Mouse (Mus musculus): ENCODE data around the gene Lrrc74b. TPM values are rescaled to one million over a fixed set of nuclear protein-coding genes. Genes with fewer than 3 reads are reported as not detected.
"Not testable (repeated sequence)": the region's sequence is repeated elsewhere in the genome, so short reads cannot be mapped to it uniquely, and the experiment has no call there.

Lrrc74b gene
- polyA plus RNA-seq, 1 experiment from 2014 or later, result 0.62 TPM

DNA sequence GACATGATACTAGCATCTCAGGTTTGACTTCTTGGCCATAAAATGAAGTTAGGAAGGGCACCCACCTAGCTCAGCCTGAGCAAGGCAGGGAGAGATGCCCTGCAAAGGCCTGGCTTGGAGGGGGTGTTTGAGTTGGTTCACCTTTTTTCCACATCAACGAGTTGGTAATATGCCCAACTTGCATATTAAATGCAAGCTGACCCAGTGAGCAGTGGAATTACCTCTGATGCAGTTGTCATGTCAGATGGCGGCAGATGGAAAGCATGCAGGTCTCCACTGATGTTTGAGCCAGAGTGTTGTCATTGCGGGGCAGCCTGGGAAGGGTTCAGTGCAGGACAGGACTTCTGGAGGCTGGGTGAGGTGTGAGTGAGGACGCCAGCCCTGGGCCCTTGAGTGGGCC lies 49.6 kb downstream of the Lrrc74b start:
- Histone ChIP-seq H3K27ac (ENCODE audit: low read depth, low read length) (no peak overlapping the region), H3K9ac (ENCODE audit: low read length) (no peak overlapping the region), H3K4me3 (ENCODE audit: low read depth, low read length) (no peak overlapping the region), H3K27me3 (replicated peaks; ENCODE audit: control insufficient read depth, insufficient read depth, low read length) (no peaks in the 10 kb centered on the region), H3K4me1 (ENCODE audit: control insufficient read depth, insufficient read depth, low read length) (peaks cover 11% of the 10 kb centered on the region), H3K36me3 (ENCODE audit: control insufficient read depth, insufficient read depth, low read length) (peaks cover 46% of the 10 kb centered on the region), H3K4me2 (ENCODE audit: low read length) (no peak overlapping the region), H3K9me3 (replicated peaks; ENCODE audit: control insufficient read depth, low read length) (no peaks in the 10 kb centered on the region)
- DNase-seq (ENCODE audit: low spot score) (no peak), ATAC-seq (no peak)
- WGBS, result 90% methylated on average over 4 of the region's 4 CpGs

DNA sequence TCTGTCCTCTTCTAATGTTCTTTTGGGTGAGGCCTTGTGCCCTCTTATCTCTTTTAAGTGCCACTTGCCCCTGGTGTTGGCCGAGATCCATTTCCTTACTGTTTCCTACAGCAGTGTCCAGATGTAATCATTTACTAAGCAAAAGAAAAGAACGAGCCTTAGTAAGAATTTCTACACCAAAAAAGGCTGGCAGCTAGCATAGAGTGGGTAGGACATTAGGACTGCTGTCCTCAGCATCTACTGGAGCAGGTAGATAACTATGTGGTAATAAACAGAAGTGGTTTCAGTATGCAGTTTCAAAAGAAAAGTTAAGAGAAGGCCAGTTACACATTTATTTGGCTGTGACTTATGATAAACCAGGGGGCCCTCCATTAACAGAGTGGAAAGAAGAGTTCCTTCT lies 50.4 kb downstream of the Lrrc74b start:
- WGBS, result 80% methylated on average over 2 of the region's 2 CpGs
- Histone ChIP-seq H3K27me3 (replicated peaks; ENCODE audit: control insufficient read depth, insufficient read depth, low read length) (no peaks in the 10 kb centered on the region), H3K4me2 (ENCODE audit: low read length) (no peak overlapping the region), H3K9me3 (replicated peaks; ENCODE audit: control insufficient read depth, low read length) (no peaks in the 10 kb centered on the region), H3K27ac (ENCODE audit: low read depth, low read length) (no peak overlapping the region), H3K36me3 (ENCODE audit: control insufficient read depth, insufficient read depth, low read length) (peaks cover 39% of the 10 kb centered on the region), H3K4me3 (ENCODE audit: low read depth, low read length) (no peak overlapping the region), H3K9ac (ENCODE audit: low read length) (no peak overlapping the region), H3K4me1 (ENCODE audit: control insufficient read depth, insufficient read depth, low read length) (peaks cover 11% of the 10 kb centered on the region)
- DNase-seq (ENCODE audit: low spot score) (no peak), ATAC-seq (no peak)

DNA sequence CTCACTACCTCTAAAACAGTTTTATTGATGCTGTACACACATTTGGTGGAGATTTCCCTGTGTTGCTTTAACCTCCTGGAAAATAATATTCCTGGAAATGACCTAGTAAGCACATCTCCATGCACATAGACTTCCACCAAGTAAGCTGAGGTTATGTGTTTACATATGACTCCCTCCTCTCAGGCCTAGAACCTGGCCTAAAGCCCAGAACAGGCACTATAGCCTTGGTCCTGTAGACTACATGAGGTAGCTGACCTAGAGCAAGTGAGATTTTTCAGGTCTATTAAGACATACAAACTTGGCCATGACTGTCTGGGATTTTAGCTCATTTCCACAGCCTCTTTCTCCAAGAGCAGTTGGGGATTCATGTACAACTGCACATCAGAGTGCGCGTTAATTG lies 50.9 kb downstream of the Lrrc74b start:
- Histone ChIP-seq H3K4me3 (ENCODE audit: low read depth, low read length) (no peak overlapping the region), H3K9ac (ENCODE audit: low read length) (0 out of 2 replicates have a peak overlapping the region, but pooled peaks have one; percentile 84)

DNA sequence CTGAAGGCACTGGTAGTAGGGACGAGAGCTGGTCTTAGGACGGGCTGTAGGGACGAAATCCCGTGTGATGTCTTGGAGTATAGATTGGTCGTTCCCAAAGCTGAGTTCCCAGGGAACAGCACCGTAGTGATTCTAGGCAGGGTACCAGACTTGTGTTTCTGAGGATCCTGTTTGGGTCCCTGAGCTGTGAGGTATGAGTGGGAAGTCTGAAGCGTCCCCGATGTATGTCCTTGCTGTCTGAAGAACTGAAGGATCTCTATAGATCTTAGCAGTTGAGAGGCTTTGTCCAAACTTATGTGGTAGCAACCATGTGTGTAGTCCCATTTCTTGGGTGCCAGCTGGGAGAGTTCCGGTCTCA lies 51.8 kb downstream of the Lrrc74b start:
- Histone ChIP-seq H3K4me2 (ENCODE audit: low read length) (peak overlapping the region; percentile 70), H3K9me3 (replicated peaks; ENCODE audit: control insufficient read depth, low read length) (no peaks in the 10 kb centered on the region), H3K27ac (ENCODE audit: low read depth, low read length) (0 out of 2 replicates have a peak overlapping the region, but pooled peaks have one; percentile 49), H3K27me3 (replicated peaks; ENCODE audit: control insufficient read depth, insufficient read depth, low read length) (no peaks in the 10 kb centered on the region), H3K9ac (ENCODE audit: low read length) (peak overlapping the region; percentile 84), H3K4me1 (ENCODE audit: control insufficient read depth, insufficient read depth, low read length) (peaks cover 11% of the 10 kb centered on the region), H3K36me3 (ENCODE audit: control insufficient read depth, insufficient read depth, low read length) (peaks cover 27% of the 10 kb centered on the region), H3K4me3 (ENCODE audit: low read depth, low read length) (peak overlapping the region; percentile 70)
- ATAC-seq, result no peak
- no peak for DNase-seq (ENCODE audit: low spot score)
- 11% methylated on average over 9 of the region's 9 CpGs for WGBS

More for the DNA sequence above, 50.9 kb downstream of the Lrrc74b start:
- Histone ChIP-seq H3K27me3 (replicated peaks; ENCODE audit: control insufficient read depth, insufficient read depth, low read length) (no peaks in the 10 kb centered on the region), H3K4me1 (ENCODE audit: control insufficient read depth, insufficient read depth, low read length) (peaks cover 11% of the 10 kb centered on the region), H3K4me2 (ENCODE audit: low read length) (peak overlapping the region; percentile 70), H3K9me3 (replicated peaks; ENCODE audit: control insufficient read depth, low read length) (no peaks in the 10 kb centered on the region), H3K27ac (ENCODE audit: low read depth, low read length) (no peak overlapping the region), H3K36me3 (ENCODE audit: control insufficient read depth, insufficient read depth, low read length) (peaks cover 33% of the 10 kb centered on the region)
- DNase-seq (ENCODE audit: low spot score) (no peak), ATAC-seq (no peak)
- WGBS, result 98% methylated on average over 2 of the region's 2 CpGs

DNA sequence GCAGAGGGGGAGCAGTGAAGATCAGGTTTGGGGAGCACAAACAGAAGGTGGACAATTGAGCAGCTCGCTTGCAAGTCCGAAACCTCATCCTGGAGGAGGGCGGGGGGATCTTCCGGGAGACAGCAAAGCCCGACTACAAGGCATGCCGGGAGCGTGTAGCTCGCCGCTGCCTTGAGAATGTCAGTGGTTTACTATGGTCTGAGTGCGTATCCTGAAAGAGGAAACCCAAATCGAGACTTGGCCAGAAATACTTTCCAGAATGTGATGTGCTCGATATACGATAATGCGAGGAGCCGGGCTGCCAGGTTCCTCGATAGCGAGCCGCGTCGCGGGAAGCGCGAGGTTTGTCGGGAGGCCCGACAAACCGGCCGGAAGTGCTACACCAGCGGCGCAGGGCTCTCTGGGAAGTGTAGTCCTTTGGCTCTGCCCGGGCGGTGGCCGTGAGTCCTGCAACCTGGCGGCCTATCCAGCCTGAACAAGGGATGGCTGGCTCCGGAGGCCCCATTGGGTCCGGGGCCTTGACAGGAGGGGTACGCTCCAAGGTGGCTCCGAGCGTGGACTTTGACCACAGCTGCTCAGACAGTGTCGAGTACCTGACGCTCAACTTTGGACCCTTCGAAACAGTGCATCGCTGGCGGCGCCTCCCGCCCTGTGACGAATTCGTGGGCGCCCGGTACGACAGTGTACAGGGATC lies 52.4 kb downstream of the Lrrc74b start, which contains the start of gene Lztr1:
Lztr1 (plus strand) TSS at position 143 of the 694 bp plus-strand sequence.
- under 1% methylated on average over 50 of the region's 50 CpGs for WGBS

DNA sequence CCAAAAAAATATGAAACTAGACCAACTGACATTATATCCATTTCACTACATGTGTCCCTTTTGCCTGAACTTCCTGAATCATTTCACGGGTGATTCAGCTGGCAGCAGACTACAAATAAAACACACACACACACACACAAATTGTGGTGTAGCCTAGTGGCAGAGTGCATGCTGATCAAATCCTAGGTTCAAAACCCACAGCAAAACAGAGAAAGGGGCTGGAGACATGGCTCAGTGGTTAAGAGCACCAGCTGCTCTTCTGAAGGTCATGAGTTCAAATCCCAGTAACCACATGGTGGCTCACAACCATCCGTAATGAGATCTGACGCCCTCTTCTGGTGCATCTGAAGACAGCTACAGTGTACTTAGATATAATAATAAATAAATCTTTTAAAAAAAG lies 53.0 kb downstream of the Lrrc74b start:
- peak; percentile 10 for ATAC-seq
- H3K27ac ChIP-seq (ENCODE audit: low read depth, low read length), result peak overlapping the region; percentile 71
- not testable (repeated sequence) for DNase-seq (ENCODE audit: low spot score); H3K27me3 ChIP-seq (replicated peaks; ENCODE audit: control insufficient read depth, insufficient read depth, low read length); H3K9me3 ChIP-seq (replicated peaks; ENCODE audit: control insufficient read depth, low read length)
- H3K4me3 ChIP-seq (ENCODE audit: low read depth, low read length), result peak overlapping the region; percentile 70
- WGBS, result 32% methylated on average over 3 of the region's 3 CpGs
- peaks cover 11% of the 10 kb centered on the region for H3K4me1 ChIP-seq (ENCODE audit: control insufficient read depth, insufficient read depth, low read length)
- H3K9ac ChIP-seq (ENCODE audit: low read length), result peak overlapping the region; percentile 84
- H3K36me3 ChIP-seq (ENCODE audit: control insufficient read depth, insufficient read depth, low read length), result peaks cover 16% of the 10 kb centered on the region
- H3K4me2 ChIP-seq (ENCODE audit: low read length), result peak overlapping the region; percentile 70

More for the DNA sequence above, 52.4 kb downstream of the Lrrc74b start, which contains the start of gene Lztr1:
- Histone ChIP-seq H3K36me3 (ENCODE audit: control insufficient read depth, insufficient read depth, low read length) (peaks cover 23% of the 10 kb centered on the region), H3K27ac (ENCODE audit: low read depth, low read length) (peak within 1 kb of the TSS; percentile 71), H3K27me3 (replicated peaks; ENCODE audit: control insufficient read depth, insufficient read depth, low read length) (no peaks in the 10 kb centered on the region), H3K9ac (ENCODE audit: low read length) (peak within 1 kb of the TSS; percentile 84), H3K4me1 (ENCODE audit: control insufficient read depth, insufficient read depth, low read length) (peaks cover 11% of the 10 kb centered on the region), H3K9me3 (replicated peaks; ENCODE audit: control insufficient read depth, low read length) (no peaks in the 10 kb centered on the region), H3K4me3 (ENCODE audit: low read depth, low read length) (peak within 1 kb of the TSS; percentile 70), H3K4me2 (ENCODE audit: low read length) (peak within 1 kb of the TSS; percentile 70)
- ATAC-seq, result peak; percentile 99
- peak; percentile 95 for DNase-seq (ENCODE audit: low spot score)

DNA sequence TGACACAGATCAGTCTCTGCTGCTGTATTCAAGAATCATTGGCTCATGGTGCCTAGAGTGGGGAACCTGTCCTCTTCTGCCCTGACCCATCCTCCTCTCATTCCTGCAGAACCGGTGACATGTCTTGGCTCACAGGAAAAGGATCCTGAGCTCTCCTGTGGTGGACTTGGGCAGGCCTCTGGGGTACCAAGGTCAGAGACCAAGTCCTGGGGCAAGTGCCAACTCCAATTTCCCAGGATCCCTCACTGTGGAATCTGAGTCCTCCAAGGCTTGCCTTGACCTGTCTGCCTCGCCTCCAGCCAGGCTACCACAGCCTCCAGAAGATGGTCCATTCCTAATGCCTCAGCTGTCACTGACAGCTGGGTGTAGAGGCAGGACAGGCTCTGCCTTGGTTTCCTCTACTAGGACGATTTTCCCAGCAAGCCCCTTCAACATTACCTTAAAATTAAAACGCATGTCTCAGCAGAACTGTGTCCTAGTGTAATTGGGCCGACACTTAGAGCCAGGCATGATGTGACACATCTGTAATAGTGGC lies 54.0 kb downstream of the Lrrc74b start:
- Histone ChIP-seq H3K9me3 (replicated peaks; ENCODE audit: control insufficient read depth, low read length) (no peaks in the 10 kb centered on the region), H3K27ac (ENCODE audit: low read depth, low read length) (no peak overlapping the region), H3K27me3 (replicated peaks; ENCODE audit: control insufficient read depth, insufficient read depth, low read length) (no peaks in the 10 kb centered on the region), H3K9ac (ENCODE audit: low read length) (no peak overlapping the region), H3K4me2 (ENCODE audit: low read length) (no peak overlapping the region), H3K36me3 (ENCODE audit: control insufficient read depth, insufficient read depth, low read length) (peaks cover 7% of the 10 kb centered on the region; the same call in 1 of the 2 replicates), H3K4me1 (ENCODE audit: control insufficient read depth, insufficient read depth, low read length) (peaks cover 11% of the 10 kb centered on the region), H3K4me3 (ENCODE audit: low read depth, low read length) (no peak overlapping the region)
- WGBS, result 92% methylated on average over 5 of the region's 5 CpGs
- ATAC-seq (no peak), DNase-seq (ENCODE audit: low spot score) (no peak)

DNA sequence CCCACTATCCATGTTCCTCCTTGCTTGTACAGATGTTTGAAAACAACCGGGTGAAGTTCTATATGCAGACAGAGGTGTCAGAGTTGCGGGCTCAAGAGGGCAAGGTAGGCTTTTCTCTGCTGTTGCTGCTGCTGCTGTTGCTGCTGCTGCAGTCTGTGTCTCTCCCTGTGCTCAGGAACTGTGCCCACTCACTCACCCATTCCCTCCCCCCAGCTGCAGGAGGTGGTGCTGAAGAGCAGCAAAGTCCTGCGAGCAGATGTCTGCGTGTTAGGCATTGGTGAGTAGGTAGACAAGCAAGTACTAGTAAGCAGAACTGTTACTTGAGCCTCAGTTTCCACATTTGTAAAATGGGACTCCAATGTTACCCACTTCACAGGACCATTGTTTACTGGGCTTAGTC lies 58.4 kb downstream of the Lrrc74b start:
- no peak overlapping the region for H3K4me3 ChIP-seq (ENCODE audit: low read depth, low read length)
- no peak for DNase-seq (ENCODE audit: low spot score)
- H3K9ac ChIP-seq (ENCODE audit: low read length), result no peak overlapping the region
- H3K27me3 ChIP-seq (replicated peaks; ENCODE audit: control insufficient read depth, insufficient read depth, low read length), result no peaks in the 10 kb centered on the region
- ATAC-seq, result no peak
- H3K4me1 ChIP-seq (ENCODE audit: control insufficient read depth, insufficient read depth, low read length), result peaks cover 9% of the 10 kb centered on the region; the same call in 1 of the 2 replicates
- H3K4me2 ChIP-seq (ENCODE audit: low read length), result no peak overlapping the region
- no peak overlapping the region for H3K27ac ChIP-seq (ENCODE audit: low read depth, low read length)
- no peaks in the 10 kb centered on the region for H3K36me3 ChIP-seq (ENCODE audit: control insufficient read depth, insufficient read depth, low read length)
- WGBS, result 85% methylated on average over 4 of the region's 4 CpGs
- no peaks in the 10 kb centered on the region for H3K9me3 ChIP-seq (replicated peaks; ENCODE audit: control insufficient read depth, low read length)

Measured in forebrain, embryonic 14.5 days (tissue).